Mouse (Mus musculus) olfactory bulb, adult 2 months (tissue): ENCODE measurements around the gene Ralgps2.

Experiments
- CTCF ChIP-seq: fragments of 200-500 bp; IDR thresholded peaks from 2 replicates; pipeline ENCODE4 v1.5.1; 2012; ENCODE audit warnings: low read depth, mild to moderate bottlenecking, low read length, moderate library complexity; ENCODE audit not compliant: insufficient read depth
- POLR2A ChIP-seq: fragments of 200-500 bp; IDR thresholded peaks from 2 replicates; pipeline ENCODE4 v1.6.1; 2012; ENCODE audit warnings: mild to moderate bottlenecking, low read depth, low read length, moderate library complexity; ENCODE audit not compliant: insufficient read depth

- no peak for TF ChIP-seq CTCF
- TF ChIP-seq POLR2A, result no peak
Measured at GRCm38 (mm10) chr1:156775983-156776382, 163.4 kb downstream of the Ralgps2 start.
